Mouse (Mus musculus): Measurements from ENCODE around the gene Gm21541.
"Not testable (repeated sequence)": the region's sequence is repeated elsewhere in the genome, so short reads cannot be mapped to it uniquely, and the experiment has no call there.

Gm21541 gene

GRCm38 (mm10) chr4:41903310-41903709, at the start of gene Gm21541:
TSS of gene Gm21541 (plus strand) at chr4:41903610.
- not testable (repeated sequence) for DNase-seq (ENCODE audit: low read depth, low spot score)

GRCm38 (mm10) chr4:41941272-41941671, 37.9 kb downstream of the Gm21541 start, which contains the start of gene Gm20878:
TSS of gene Gm20878 (plus strand) at chr4:41941572.
- DNase-seq (ENCODE audit: low read depth, low spot score) = not testable (repeated sequence)

All from forelimb bud, embryonic 11.5 days (tissue).